Mouse (Mus musculus): ENCODE measurements around the gene Fpr1. TPM values are rescaled to one million over a fixed set of nuclear protein-coding genes. Genes with fewer than 3 reads are reported as not detected.
"Not testable (repeated sequence)": the region's sequence is repeated elsewhere in the genome, so short reads cannot be mapped to it uniquely, and the experiment has no call there.

Fpr1 gene
- total and polyA plus RNA-seq, 3 experiments: not detected

GRCm38 (mm10) chr17:17912618-17913017 is 28.9 kb upstream of the Fpr1 start:
- H3K9ac ChIP-seq (ENCODE audit: control insufficient read depth, low read depth, low read length, poor library complexity, severe bottlenecking); H3K9me3 ChIP-seq (replicated peaks; ENCODE audit: insufficient read depth, low read length); H3K36me3 ChIP-seq (ENCODE audit: control insufficient read depth in 1 of 2, insufficient read depth in 2 of 2, low read length in 2 of 2); H3K27ac ChIP-seq (ENCODE audit: control insufficient read depth, low read depth, low read length); H3K4me3 ChIP-seq (ENCODE audit: control insufficient read depth in 1 of 2, insufficient read depth in 1 of 2, low read depth in 2 of 2, low read length in 2 of 2); DNase-seq (ENCODE audit: low read depth, low spot score); H3K27me3 ChIP-seq (ENCODE audit: control insufficient read depth in 1 of 2, insufficient read depth in 2 of 2, low read length in 2 of 2); H3K4me1 ChIP-seq (ENCODE audit: control insufficient read depth in 1 of 2, insufficient read depth in 2 of 2, low read length in 2 of 2); H3K79me2 ChIP-seq (ENCODE audit: control insufficient read depth, insufficient read depth, low read length, poor library complexity): not testable (repeated sequence)

GRCm38 (mm10) chr17:17909636-17910421 is 26.1 kb upstream of the Fpr1 start:
- no peak overlapping the region for H3K4me3 ChIP-seq (ENCODE audit: control insufficient read depth in 1 of 2, insufficient read depth in 1 of 2, low read depth in 2 of 2, low read length in 2 of 2)
- TF ChIP-seq MEF2A (IDR thresholded peaks at IDR 0.05; ENCODE audit: extremely low read depth, insufficient replicate concordance, low read depth, low read length, poor library complexity, severe bottlenecking) (no peak), JUND (IDR thresholded peaks at IDR 0.05; ENCODE audit: low read depth, low read length) (no peak), MAFK (IDR thresholded peaks at IDR 0.05; ENCODE audit: borderline replicate concordance, low read depth, low read length) (no peak)
- no peaks in the 10 kb centered on the region for H3K4me1 ChIP-seq (ENCODE audit: control insufficient read depth in 1 of 2, insufficient read depth in 2 of 2, low read length in 2 of 2)
- no peaks in the 10 kb centered on the region for H3K36me3 ChIP-seq (ENCODE audit: control insufficient read depth in 1 of 2, insufficient read depth in 2 of 2, low read length in 2 of 2)
- no peak overlapping the region for H3K27ac ChIP-seq (ENCODE audit: control insufficient read depth, low read depth, low read length)
- no peak overlapping the region for H3K9ac ChIP-seq (ENCODE audit: control insufficient read depth, low read depth, low read length, poor library complexity, severe bottlenecking)
- no peaks in the 10 kb centered on the region for H3K9me3 ChIP-seq (replicated peaks; ENCODE audit: insufficient read depth, low read length)
- DNase-seq (ENCODE audit: low read depth, low spot score): no peak
- H3K79me2 ChIP-seq (ENCODE audit: control insufficient read depth, insufficient read depth, low read length, poor library complexity): no peaks in the 10 kb centered on the region
- H3K27me3 ChIP-seq (ENCODE audit: control insufficient read depth in 1 of 2, insufficient read depth in 2 of 2, low read length in 2 of 2): no peaks in the 10 kb centered on the region

- no peaks in the 10 kb centered on the region for H3K9me3 ChIP-seq (replicated peaks; ENCODE audit: insufficient read depth, low read length)
- H3K4me3 ChIP-seq (ENCODE audit: control insufficient read depth in 1 of 2, insufficient read depth in 1 of 2, low read depth in 2 of 2, low read length in 2 of 2): no peak overlapping the region
- no peaks in the 10 kb centered on the region for H3K79me2 ChIP-seq (ENCODE audit: control insufficient read depth, insufficient read depth, low read length, poor library complexity)
- H3K27ac ChIP-seq (ENCODE audit: control insufficient read depth, low read depth, low read length): no peak overlapping the region
- no peak overlapping the region for H3K9ac ChIP-seq (ENCODE audit: control insufficient read depth, low read depth, low read length, poor library complexity, severe bottlenecking)
- DNase-seq (ENCODE audit: low read depth, low spot score): no peak
- TF ChIP-seq JUND (IDR thresholded peaks at IDR 0.05; ENCODE audit: low read depth, low read length) (no peak), MAFK (IDR thresholded peaks at IDR 0.05; ENCODE audit: borderline replicate concordance, low read depth, low read length) (no peak), MEF2A (IDR thresholded peaks at IDR 0.05; ENCODE audit: extremely low read depth, insufficient replicate concordance, low read depth, low read length, poor library complexity, severe bottlenecking) (no peak), SMC3 (IDR thresholded peaks at IDR 0.05; ENCODE audit: low read depth, low read length) (no peak), POLR2A (IDR thresholded peaks at IDR 0.05; ENCODE audit: control insufficient read depth in 1 of 2, insufficient read depth in 1 of 2, low read depth in 1 of 2, low read length in 2 of 2, poor library complexity in 1 of 2) (no peak), ETS1 (IDR thresholded peaks at IDR 0.05; ENCODE audit: low read depth, low read length) (no peak), TCF12 (IDR thresholded peaks at IDR 0.05; ENCODE audit: low read depth, low read length) (no peak), CHD1 (IDR thresholded peaks at IDR 0.05; ENCODE audit: low read depth, low read length) (no peak), NRF1 (IDR thresholded peaks at IDR 0.05; ENCODE audit: insufficient read depth, low read depth, low read length, poor library complexity, severe bottlenecking) (no peak)
- no peaks in the 10 kb centered on the region for H3K36me3 ChIP-seq (ENCODE audit: control insufficient read depth in 1 of 2, insufficient read depth in 2 of 2, low read length in 2 of 2)
- no peaks in the 10 kb centered on the region for H3K4me1 ChIP-seq (ENCODE audit: control insufficient read depth in 1 of 2, insufficient read depth in 2 of 2, low read length in 2 of 2)
- H3K27me3 ChIP-seq (ENCODE audit: control insufficient read depth in 1 of 2, insufficient read depth in 2 of 2, low read length in 2 of 2): no peaks in the 10 kb centered on the region
Measured at GRCm38 (mm10) chr17:17900768-17901167, 17.0 kb upstream of the Fpr1 start.
